ENCODE assay signal across 7 mouse cellular contexts in genomic region chr13:63929351-63929750, GRCm38 (mm10).
DNase-seq lines count a peak whose midpoint lies in the region; ATAC-seq lines count a peak whose summit lies in the region.

No protein-coding gene starts in this region.

- 0 out of 2 replicates have a peak, but pooled peaks cover 8% of the 10 kb centered on the region for H3K4me1 ChIP-seq in hindbrain, embryonic 14.5 days (replicated peaks; ENCODE audit: control insufficient read depth, insufficient read depth, low read length)
- peaks cover 23% of the 10 kb centered on the region for H3K4me1 ChIP-seq in limb, embryonic 13.5 days

- peak; percentile 19 for DNase-seq in thymus, postnatal 14 days
- DNase-seq in thymus, postnatal 36 days: no peak
- DNase-seq in cerebellum, postnatal 14 days: peak; percentile 58 to 84
- DNase-seq in hindbrain, embryonic 14.5 days (ENCODE audit: low spot score): no peak
- DNase-seq in right cerebral cortex, postnatal 4 days: peak; percentile 12

- no peaks in the 10 kb centered on the region for H3K9me3 ChIP-seq in hindbrain, embryonic 14.5 days (ENCODE audit: control insufficient read depth, low read length)
- no peaks in the 10 kb centered on the region for H3K9me3 ChIP-seq in limb, embryonic 13.5 days

- H3K4me2 ChIP-seq in hindbrain, embryonic 14.5 days (replicated peaks): no peak overlapping the region
- H3K4me2 ChIP-seq in limb, embryonic 13.5 days (replicated peaks): no peak overlapping the region

- ATAC-seq in hindbrain, embryonic 14.5 days (ENCODE audit: low FRiP score): peak; percentile 55; the same call in 1 of the 2 replicates
- ATAC-seq in limb, embryonic 13.5 days (ENCODE audit: low FRiP score, low read depth): peak; percentile 81
- no peak for ATAC-seq in granulocyte monocyte progenitor cell, adult 5-6 weeks (replicated peaks; ENCODE audit: poor library complexity, severe bottlenecking)

- no peaks in the 10 kb centered on the region for H3K36me3 ChIP-seq in hindbrain, embryonic 14.5 days (replicated peaks; ENCODE audit: control insufficient read depth, insufficient read depth)
- H3K36me3 ChIP-seq in limb, embryonic 13.5 days: no peaks in the 10 kb centered on the region

- H3K27ac ChIP-seq in hindbrain, embryonic 14.5 days: no peak overlapping the region
- H3K27ac ChIP-seq in limb, embryonic 13.5 days: no peak overlapping the region

- no peak overlapping the region for H3K9ac ChIP-seq in hindbrain, embryonic 14.5 days
- no peak overlapping the region for H3K9ac ChIP-seq in limb, embryonic 13.5 days

- WGBS in hindbrain, embryonic 14.5 days: 33% methylated on average over 1 of the region's 1 CpGs
- 24% methylated on average over 1 of the region's 1 CpGs for WGBS in limb, embryonic 13.5 days

- no peaks in the 10 kb centered on the region for H3K27me3 ChIP-seq in hindbrain, embryonic 14.5 days (ENCODE audit: control insufficient read depth, insufficient read depth, low read length)
- no peaks in the 10 kb centered on the region for H3K27me3 ChIP-seq in limb, embryonic 13.5 days

- H3K4me3 ChIP-seq in hindbrain, embryonic 14.5 days (replicated peaks; ENCODE audit: low read length): no peak overlapping the region
- no peak overlapping the region for H3K4me3 ChIP-seq in limb, embryonic 13.5 days

Comparison
In these comparisons a context has a peak if more than half of its experiments do, and no peak if none do; other contexts are left out.
1. DNase-seq: peak in thymus, postnatal 14 days (single experiment), cerebellum, postnatal 14 days (2 of 2) and right cerebral cortex, postnatal 4 days (single experiment); none in thymus, postnatal 36 days (0 of 2) and hindbrain, embryonic 14.5 days (single experiment).